Mouse (Mus musculus): Measurements from ENCODE around the gene Cadps. TPM values are rescaled to one million over a fixed set of nuclear protein-coding genes. Genes with fewer than 3 reads are reported as not detected.

Gene Cadps
- polyA plus RNA-seq, 1 experiment from 2014 or later = 15.1 TPM

DNA sequence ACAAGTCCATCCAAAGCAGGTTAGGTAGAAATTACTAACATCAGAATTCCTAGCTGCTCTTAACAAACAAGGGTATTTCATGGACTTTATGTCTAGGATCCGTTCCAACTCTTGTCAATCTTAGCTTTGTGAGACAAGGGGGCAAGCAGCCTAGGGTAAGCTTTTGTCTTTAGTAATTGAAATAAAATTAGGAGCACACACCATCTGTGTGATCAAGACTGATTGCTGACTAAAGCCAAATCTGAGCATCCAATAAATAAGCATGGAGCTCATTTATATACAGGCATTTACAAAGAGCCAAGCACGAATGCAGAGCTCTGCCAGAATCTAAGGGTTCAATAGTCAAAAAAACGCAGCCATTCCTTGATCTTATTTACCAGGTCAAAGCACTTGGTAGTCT is 104.1 kb downstream of the Cadps start:
- H3K9me3 ChIP-seq = no peaks in the 10 kb centered on the region
- no peak overlapping the region for H3K9ac ChIP-seq
- no peaks in the 10 kb centered on the region for H3K4me1 ChIP-seq
- no peak overlapping the region for H3K4me3 ChIP-seq (replicated peaks)
- H3K36me3 ChIP-seq (replicated peaks) = no peaks in the 10 kb centered on the region; the same call in 1 of the 2 replicates
- ATAC-seq (ENCODE audit: low FRiP score) = no peak
- no peak overlapping the region for H3K27ac ChIP-seq
- H3K27me3 ChIP-seq = no peaks in the 10 kb centered on the region
- no peak overlapping the region for H3K4me2 ChIP-seq
- 44% methylated on average over 3 of the region's 3 CpGs for WGBS

DNA sequence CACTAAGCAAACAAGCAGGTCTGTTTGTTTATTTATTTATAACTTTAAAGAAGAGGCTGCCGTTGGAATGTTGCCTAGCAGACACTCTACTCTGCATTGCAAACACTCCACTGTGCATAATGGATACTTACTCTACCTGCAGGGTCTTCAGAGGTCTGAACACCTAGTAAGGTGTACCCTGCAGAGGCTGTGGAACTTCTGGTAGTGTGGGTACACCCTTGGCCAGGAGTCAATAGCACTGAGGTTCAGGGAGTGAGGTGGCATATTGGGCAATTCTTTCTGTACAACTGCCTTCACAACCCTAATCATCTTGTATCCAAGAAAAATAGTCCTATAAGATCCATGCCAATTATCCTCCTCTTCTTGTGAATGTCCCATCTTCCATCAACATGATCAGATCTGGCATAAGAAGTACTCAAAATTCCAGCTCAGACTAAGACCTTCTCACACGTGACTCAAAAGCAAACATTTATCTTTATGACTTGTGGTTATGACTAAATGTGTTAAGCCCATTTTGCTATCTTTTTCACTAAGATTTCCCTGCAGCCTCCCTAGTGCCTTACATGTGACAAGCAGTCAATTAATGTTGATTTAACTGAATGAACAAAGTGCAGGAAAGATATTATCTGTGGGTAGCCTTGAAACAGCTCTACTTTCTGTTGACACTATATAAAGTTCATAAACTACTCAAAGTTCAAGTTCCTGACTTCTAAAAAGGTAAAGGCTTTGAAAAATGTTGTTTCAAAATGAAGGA is 106.8 kb downstream of the Cadps start:
- ATAC-seq (ENCODE audit: low FRiP score) = no peak
- Histone ChIP-seq H3K27me3 (no peaks in the 10 kb centered on the region), H3K9ac (no peak overlapping the region), H3K36me3 (replicated peaks) (no peaks in the 10 kb centered on the region; the same call in 1 of the 2 replicates), H3K4me2 (no peak overlapping the region), H3K4me1 (no peaks in the 10 kb centered on the region), H3K4me3 (replicated peaks) (no peak overlapping the region), H3K27ac (no peak overlapping the region), H3K9me3 (no peaks in the 10 kb centered on the region)
- WGBS = 88% methylated on average over 2 of the region's 2 CpGs

DNA sequence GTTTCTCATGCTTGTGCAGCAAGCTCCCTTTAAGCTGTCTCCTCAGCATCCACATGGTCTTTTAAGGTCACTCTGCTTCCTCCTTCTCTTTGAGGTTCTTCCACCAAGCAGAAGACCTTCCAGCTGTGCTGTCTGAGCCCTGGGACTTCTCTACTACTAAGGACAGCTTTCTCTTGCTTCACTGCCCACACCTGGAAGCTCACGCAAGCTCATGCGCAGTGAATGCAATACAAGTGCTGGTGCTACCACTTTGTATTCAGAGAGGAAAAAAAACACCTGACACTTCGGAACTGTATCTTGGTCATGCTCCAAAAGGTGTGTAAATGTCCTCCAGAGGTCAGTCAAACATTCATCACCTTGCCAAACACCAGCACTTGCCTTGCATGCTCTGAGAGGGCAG is 115.5 kb downstream of the Cadps start:
- WGBS = 94% methylated on average over 3 of the region's 3 CpGs
- peaks cover 7% of the 10 kb centered on the region; the same call in 1 of the 2 replicates for H3K36me3 ChIP-seq (replicated peaks)
- no peaks in the 10 kb centered on the region for H3K4me1 ChIP-seq
- H3K27ac ChIP-seq = no peak overlapping the region
- H3K9ac ChIP-seq = no peak overlapping the region
- no peak for ATAC-seq (ENCODE audit: low FRiP score)
- no peak overlapping the region for H3K4me2 ChIP-seq
- no peak overlapping the region for H3K4me3 ChIP-seq (replicated peaks)
- no peaks in the 10 kb centered on the region for H3K9me3 ChIP-seq
- H3K27me3 ChIP-seq = no peaks in the 10 kb centered on the region

DNA sequence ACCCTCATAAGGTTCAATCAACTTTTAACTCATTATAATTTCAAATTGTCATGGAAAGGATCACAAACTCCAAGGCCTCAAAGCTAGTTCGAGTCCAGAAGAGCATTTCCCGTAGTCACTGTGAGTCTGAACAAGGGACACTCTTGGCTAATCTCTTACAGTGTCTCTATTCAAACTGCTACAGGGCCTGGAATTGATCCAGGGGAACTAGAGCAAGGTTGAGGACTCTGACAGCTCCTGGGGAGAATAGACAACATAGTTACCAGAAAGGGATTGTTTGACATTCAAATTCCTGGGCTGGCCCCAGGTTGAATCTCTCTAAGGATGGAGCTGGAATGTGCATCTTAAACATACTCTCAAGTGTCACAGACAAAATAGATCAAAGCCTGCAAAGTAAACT is 118.4 kb downstream of the Cadps start:
- H3K27ac ChIP-seq = no peak overlapping the region
- H3K4me2 ChIP-seq = no peak overlapping the region
- H3K27me3 ChIP-seq = no peaks in the 10 kb centered on the region
- no peaks in the 10 kb centered on the region for H3K9me3 ChIP-seq
- peaks cover 7% of the 10 kb centered on the region; the same call in 1 of the 2 replicates for H3K36me3 ChIP-seq (replicated peaks)
- H3K9ac ChIP-seq = no peak overlapping the region
- no peak overlapping the region for H3K4me3 ChIP-seq (replicated peaks)
- 82% methylated on average over 2 of the region's 2 CpGs for WGBS
- ATAC-seq (ENCODE audit: low FRiP score) = no peak
- no peaks in the 10 kb centered on the region for H3K4me1 ChIP-seq

DNA sequence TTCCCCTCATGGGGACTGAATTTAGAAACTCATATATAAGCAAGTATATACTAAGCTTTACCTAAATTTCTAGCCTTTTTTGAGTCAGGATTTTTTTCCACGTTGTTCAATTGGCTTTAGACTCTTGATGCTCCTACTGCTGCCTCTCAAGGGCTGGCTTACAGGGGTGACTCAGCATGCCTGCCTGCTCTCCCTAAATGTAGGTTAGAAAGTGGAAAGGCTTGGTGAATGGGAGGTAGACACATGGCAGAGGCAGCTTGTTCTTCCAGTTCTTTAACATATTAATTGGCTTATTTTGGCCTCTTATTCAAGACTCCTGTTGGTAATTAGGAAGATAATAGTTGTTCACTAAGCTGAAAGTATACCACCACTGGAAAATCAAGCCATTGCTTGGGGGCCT is 132.7 kb downstream of the Cadps start:
- no peak overlapping the region for H3K4me3 ChIP-seq (replicated peaks)
- H3K36me3 ChIP-seq (replicated peaks) = no peaks in the 10 kb centered on the region
- no peaks in the 10 kb centered on the region for H3K4me1 ChIP-seq
- no peak overlapping the region for H3K9ac ChIP-seq
- no peak for ATAC-seq (ENCODE audit: low FRiP score)
- H3K9me3 ChIP-seq = no peaks in the 10 kb centered on the region
- no peaks in the 10 kb centered on the region for H3K27me3 ChIP-seq
- H3K4me2 ChIP-seq = no peak overlapping the region
- 16% methylated on average over 1 of the region's 1 CpGs for WGBS
- no peak overlapping the region for H3K27ac ChIP-seq

DNA sequence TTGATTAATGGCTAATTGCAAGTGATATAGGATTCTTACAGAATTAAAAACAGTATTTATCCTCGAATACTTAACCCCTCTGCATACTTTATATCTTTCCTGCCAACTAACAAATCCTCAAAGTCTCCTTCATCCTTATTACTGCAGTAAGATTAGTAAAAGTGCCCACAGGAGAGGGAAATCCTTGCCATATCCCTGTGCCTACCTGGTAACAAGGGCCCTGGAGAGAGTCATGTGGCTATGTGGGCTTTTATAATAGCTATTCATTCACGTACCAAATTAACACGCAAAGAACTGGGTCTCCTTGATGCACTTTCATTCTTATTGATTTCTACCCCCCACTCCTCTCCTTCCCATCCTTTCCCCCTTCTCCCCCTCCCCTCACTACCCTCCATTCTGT is 137.9 kb downstream of the Cadps start:
- 62% methylated on average over 3 of the region's 3 CpGs for WGBS
- Histone ChIP-seq H3K4me1 (no peaks in the 10 kb centered on the region), H3K9ac (no peak overlapping the region), H3K4me3 (replicated peaks) (no peak overlapping the region), H3K9me3 (no peaks in the 10 kb centered on the region), H3K36me3 (replicated peaks) (no peaks in the 10 kb centered on the region), H3K27me3 (no peaks in the 10 kb centered on the region), H3K4me2 (no peak overlapping the region), H3K27ac (no peak overlapping the region)
- no peak for ATAC-seq (ENCODE audit: low FRiP score)

DNA sequence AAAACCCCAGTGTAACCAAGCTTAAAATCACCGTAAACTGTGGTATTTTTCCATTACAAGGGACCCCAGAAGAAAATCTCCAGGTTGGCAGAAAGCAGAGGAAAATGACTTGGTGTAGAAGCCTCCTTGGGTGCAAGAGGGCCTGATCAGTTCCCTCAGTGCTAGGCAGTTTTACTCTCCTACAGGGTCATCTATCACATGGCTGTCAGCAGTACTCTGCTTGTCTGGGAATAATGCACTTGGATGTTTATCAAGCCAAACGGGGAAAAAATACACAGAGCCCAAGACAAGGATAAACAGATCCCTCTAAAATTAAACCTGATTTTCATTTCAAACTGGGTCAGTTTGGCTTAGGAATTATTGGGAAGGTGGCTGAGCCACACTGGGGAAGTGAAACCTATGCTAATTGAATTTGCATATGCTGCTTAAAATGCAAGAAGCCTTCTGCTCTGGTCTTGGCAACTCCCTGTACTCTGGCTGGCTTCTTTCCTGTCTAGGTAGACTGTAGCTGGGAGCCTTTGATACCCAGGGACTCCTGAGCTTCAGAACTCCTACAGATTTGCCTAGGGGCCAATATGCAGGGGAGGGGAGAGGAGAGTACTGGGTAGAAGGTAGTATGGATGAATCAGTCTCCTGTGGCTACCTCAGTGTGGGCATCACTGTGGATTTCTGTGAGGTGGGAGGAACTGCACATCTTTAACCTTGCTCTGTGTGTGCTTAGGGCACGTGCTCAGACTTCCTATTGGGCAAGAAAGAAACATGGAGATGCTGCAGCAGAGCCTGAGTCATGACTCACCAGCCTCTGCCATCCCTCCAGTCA is 141.8 kb downstream of the Cadps start:
- ATAC-seq (ENCODE audit: low FRiP score) = no peak
- no peak overlapping the region for H3K4me3 ChIP-seq (replicated peaks)
- H3K9ac ChIP-seq = no peak overlapping the region
- H3K27ac ChIP-seq = no peak overlapping the region
- 73% methylated on average over 3 of the region's 3 CpGs for WGBS
- no peaks in the 10 kb centered on the region for H3K4me1 ChIP-seq
- H3K36me3 ChIP-seq (replicated peaks) = no peaks in the 10 kb centered on the region
- H3K4me2 ChIP-seq = no peak overlapping the region
- H3K27me3 ChIP-seq = no peaks in the 10 kb centered on the region
- H3K9me3 ChIP-seq = no peaks in the 10 kb centered on the region

DNA sequence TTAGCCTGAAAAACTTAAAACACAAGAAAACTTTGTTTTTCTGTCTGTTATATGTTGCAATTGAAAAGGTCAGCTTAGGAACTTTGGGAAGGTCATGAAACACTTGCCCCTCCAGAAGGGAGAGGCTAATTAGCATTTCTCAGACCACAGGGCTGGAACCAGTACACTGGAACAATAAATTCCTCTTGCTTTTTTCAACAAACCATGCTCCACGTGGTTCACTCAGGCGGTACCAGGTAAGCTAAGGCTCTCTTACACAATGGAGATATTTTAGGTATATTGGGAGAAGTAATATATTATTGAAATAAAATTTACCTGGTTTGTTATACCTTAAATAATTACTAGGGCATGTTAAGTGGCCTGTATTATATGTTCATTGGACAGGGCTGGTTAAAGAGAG is 161.4 kb downstream of the Cadps start:
- no peak overlapping the region for H3K4me2 ChIP-seq
- H3K4me3 ChIP-seq (replicated peaks) = no peak overlapping the region
- no peak overlapping the region for H3K9ac ChIP-seq
- H3K27ac ChIP-seq = no peak overlapping the region
- 81% methylated on average over 2 of the region's 2 CpGs for WGBS
- H3K9me3 ChIP-seq = no peaks in the 10 kb centered on the region
- no peaks in the 10 kb centered on the region for H3K27me3 ChIP-seq
- ATAC-seq (ENCODE audit: low FRiP score) = no peak
- H3K36me3 ChIP-seq (replicated peaks) = no peaks in the 10 kb centered on the region
- no peaks in the 10 kb centered on the region for H3K4me1 ChIP-seq

DNA sequence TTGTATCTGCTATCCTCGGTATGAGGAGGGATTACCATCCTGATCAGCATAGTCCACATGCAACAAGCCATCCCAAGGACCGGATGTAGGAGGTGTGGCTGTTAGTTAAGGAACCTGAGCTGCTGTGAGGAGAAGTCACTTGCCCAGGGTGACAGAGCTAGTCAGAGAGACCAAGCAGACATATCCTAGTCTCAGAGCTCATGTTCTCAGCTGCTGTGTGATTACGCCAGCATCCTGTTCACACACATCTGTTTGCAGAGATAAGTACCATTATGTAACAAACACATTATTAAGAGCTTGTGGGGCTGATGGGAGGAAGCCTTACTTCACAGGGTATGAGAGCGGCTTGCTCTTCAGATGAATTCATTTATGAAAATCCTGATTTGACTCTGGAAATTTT is 165.5 kb downstream of the Cadps start:
- ATAC-seq (ENCODE audit: low FRiP score) = no peak

DNA sequence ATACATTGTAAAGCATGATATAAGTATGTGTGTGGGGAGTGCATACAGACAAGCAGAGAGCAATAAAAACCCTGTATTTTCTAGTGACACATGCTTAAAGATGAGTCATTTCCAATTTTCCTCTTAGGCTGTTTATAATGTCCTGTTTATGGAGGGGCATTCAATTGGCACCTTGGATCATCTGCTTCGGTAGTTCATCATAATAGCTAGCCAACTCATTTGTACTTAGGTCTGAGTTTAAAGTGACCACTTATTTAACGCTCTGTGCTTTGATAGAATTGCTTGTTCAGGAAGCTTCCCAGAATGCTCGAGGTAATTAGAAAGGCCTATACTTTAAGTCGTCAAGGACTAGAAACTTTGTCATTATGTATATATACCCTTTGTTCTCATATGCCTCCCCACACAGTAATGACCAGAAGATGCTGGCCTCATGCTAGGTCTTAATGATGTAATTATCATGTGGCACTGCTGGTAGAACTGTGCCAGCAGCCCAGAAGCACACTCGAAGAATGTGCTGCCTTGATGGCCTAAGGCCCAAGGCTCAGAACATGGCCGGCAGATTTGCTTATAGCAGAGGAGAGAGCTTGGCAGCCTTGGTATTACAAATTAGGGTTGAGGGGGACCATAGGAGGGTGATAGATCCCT is 179.9 kb downstream of the Cadps start:
- H3K9ac ChIP-seq = no peak overlapping the region
- no peak overlapping the region for H3K27ac ChIP-seq
- no peaks in the 10 kb centered on the region for H3K27me3 ChIP-seq
- H3K4me3 ChIP-seq (replicated peaks) = no peak overlapping the region
- WGBS = 39% methylated on average over 6 of the region's 6 CpGs
- no peaks in the 10 kb centered on the region for H3K9me3 ChIP-seq
- H3K36me3 ChIP-seq (replicated peaks) = no peaks in the 10 kb centered on the region
- ATAC-seq (ENCODE audit: low FRiP score) = peak; percentile 76; the same call in 1 of the 2 replicates
- H3K4me2 ChIP-seq = no peak overlapping the region
- no peaks in the 10 kb centered on the region for H3K4me1 ChIP-seq

More for the DNA sequence above, 165.5 kb downstream of the Cadps start:
- Histone ChIP-seq H3K4me1 (no peaks in the 10 kb centered on the region), H3K4me2 (no peak overlapping the region), H3K27me3 (no peaks in the 10 kb centered on the region), H3K9me3 (no peaks in the 10 kb centered on the region), H3K9ac (no peak overlapping the region), H3K27ac (no peak overlapping the region), H3K36me3 (replicated peaks) (no peaks in the 10 kb centered on the region), H3K4me3 (replicated peaks) (no peak overlapping the region)
- 78% methylated on average over 4 of the region's 4 CpGs for WGBS

DNA sequence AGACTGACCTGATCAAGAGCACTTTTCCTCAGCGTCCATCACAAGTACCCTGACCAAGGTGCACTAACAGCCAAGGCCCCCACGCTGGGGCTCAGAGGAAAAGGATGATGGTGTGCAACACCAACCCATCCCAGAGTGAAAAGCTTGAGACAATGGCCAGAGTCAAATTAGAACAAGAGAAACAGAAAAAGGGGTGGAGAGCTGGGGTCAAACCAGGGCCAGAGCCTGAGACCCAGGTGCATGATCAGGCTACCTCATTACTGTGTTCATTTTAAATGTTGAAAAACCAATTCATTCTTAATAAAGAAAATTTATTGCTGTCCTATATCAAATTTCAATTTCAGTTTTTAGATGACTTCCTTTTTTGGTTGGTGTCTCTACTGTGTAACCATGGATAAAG is 184.1 kb downstream of the Cadps start:
- no peak for ATAC-seq (ENCODE audit: low FRiP score)
- Histone ChIP-seq H3K27ac (no peak overlapping the region), H3K36me3 (replicated peaks) (no peaks in the 10 kb centered on the region), H3K4me2 (no peak overlapping the region), H3K4me3 (replicated peaks) (no peak overlapping the region), H3K27me3 (no peaks in the 10 kb centered on the region), H3K4me1 (no peaks in the 10 kb centered on the region), H3K9ac (no peak overlapping the region), H3K9me3 (no peaks in the 10 kb centered on the region)
- 79% methylated on average over 2 of the region's 2 CpGs for WGBS

DNA sequence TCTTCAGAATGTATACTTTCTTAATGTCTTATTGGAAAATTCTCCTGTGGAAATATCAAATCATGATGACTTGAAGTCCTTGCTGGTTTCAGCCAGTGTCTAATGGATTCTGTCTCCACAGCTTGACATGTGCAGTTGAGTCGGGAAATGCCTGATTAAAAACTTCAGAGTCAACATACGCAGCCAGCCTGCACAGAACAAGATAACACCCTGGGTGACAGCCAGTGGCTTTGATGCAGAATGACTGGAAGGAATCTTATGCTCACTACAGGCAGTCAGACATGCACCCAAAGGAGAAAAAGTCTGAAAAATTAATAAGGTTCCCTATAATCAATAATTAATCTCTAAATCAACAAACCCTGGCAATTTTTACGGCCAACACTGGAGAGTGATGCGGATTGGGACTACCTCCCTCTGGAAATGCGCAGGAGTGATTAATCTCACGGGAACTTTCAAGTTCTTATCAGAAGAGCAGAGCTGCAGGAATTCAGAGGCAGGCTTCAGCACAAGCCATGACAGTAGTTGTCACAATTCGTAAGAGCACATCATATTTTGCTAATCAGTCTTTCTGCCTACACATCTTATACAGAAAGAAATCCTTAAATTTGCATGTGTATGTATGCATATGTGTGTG is 185.6 kb downstream of the Cadps start:
- Histone ChIP-seq H3K4me2 (no peak overlapping the region), H3K27me3 (no peaks in the 10 kb centered on the region), H3K9ac (no peak overlapping the region), H3K4me3 (replicated peaks) (no peak overlapping the region), H3K9me3 (no peaks in the 10 kb centered on the region), H3K4me1 (no peaks in the 10 kb centered on the region), H3K36me3 (replicated peaks) (no peaks in the 10 kb centered on the region), H3K27ac (no peak overlapping the region)
- ATAC-seq (ENCODE audit: low FRiP score) = no peak
- 91% methylated on average over 7 of the region's 7 CpGs for WGBS

Measured in forebrain, embryonic 12.5 days (tissue).